Mouse (Mus musculus) CH12.LX (cell line): ENCODE measurements around the gene Pnp2. TPM values are rescaled to one million over a fixed set of nuclear protein-coding genes. Genes with fewer than 3 reads are reported as not detected.

Source experiments
- DNase-seq: peaks from one replicate; pipeline ENCODE4 v3.0.0-alpha.2; 2013; ENCODE audit errors: extremely low read depth
- H3K27ac ChIP-seq: 2 replicates; pipeline ENCODE4 v1.5.1; 2012; ENCODE audit warnings: low read depth, mild to moderate bottlenecking, control low read depth, moderate library complexity; ENCODE audit not compliant: insufficient read depth
- H3K27me3 ChIP-seq: replicated peaks from 2 replicates; pipeline ENCODE3; 2012; ENCODE audit warnings: inconsistent platforms
- H3K36me3 ChIP-seq, 2 experiments: replicated peaks in 1 of 2; 2 replicates each; pipeline versions ENCODE3 to v1.6.1; 2012; ENCODE audit warnings: inconsistent platforms in 1 of 2, low read length in 1 of 2, mild to moderate bottlenecking in 1 of 2, mixed read lengths in 1 of 2, moderate library complexity in 1 of 2; ENCODE audit not compliant: control insufficient read depth in 1 of 2, insufficient read depth in 1 of 2
- H3K4me1 ChIP-seq, 2 experiments: 2 replicates each; pipeline ENCODE4 v1.6.1; 2012; ENCODE audit warnings: inconsistent platforms in 1 of 2, moderate library complexity in 1 of 2; ENCODE audit not compliant: insufficient read depth in 2 of 2, control insufficient read depth in 1 of 2
- H3K4me2 ChIP-seq: 2 replicates; pipeline ENCODE4 v1.6.1; 2012; ENCODE audit warnings: low read depth, mild to moderate bottlenecking, control low read depth; ENCODE audit not compliant: poor library complexity, insufficient read depth, severe bottlenecking
- H3K4me3 ChIP-seq, 3 experiments: fragments of 150-350 bp in 1 of 3; sonication (generic) in 1 of 3; replicated peaks in 1 of 3; 2 replicates each; pipeline versions ENCODE3 to v1.5.1; 2011 to 2012; ENCODE audit warnings: low read depth in 2 of 3, low read length in 2 of 3, mild to moderate bottlenecking in 2 of 3, moderate library complexity in 2 of 3, control low read depth in 1 of 3, improper control_type of control experiment in 1 of 3, inconsistent platforms in 1 of 3, mixed read lengths in 1 of 3; ENCODE audit not compliant: poor library complexity in 1 of 3
- H3K79me2 ChIP-seq: replicated peaks from 2 replicates; pipeline ENCODE4 v1.6.1; 2012; ENCODE audit warnings: mild to moderate bottlenecking, moderate library complexity; ENCODE audit not compliant: control insufficient read depth, poor library complexity, insufficient read depth, severe bottlenecking; ENCODE audit errors: extremely low read depth
- H3K9ac ChIP-seq: 2 replicates; pipeline ENCODE4 v1.6.1; 2012; ENCODE audit warnings: low read depth, mild to moderate bottlenecking, control low read depth, moderate library complexity; ENCODE audit not compliant: insufficient read depth
- H3K9me3 ChIP-seq: replicated peaks from 2 replicates; pipeline ENCODE3; 2012; ENCODE audit warnings: low read length, inconsistent platforms, mixed read lengths
- BHLHE40 ChIP-seq: IDR thresholded peaks from 2 replicates; pipeline ENCODE4 v1.6.1; 2011; ENCODE audit warnings: mild to moderate bottlenecking, low read depth, low read length, improper control_type of control experiment
- CHD1 ChIP-seq: IDR thresholded peaks from 2 replicates; pipeline ENCODE4 v1.6.1; 2012; ENCODE audit warnings: low read depth, low read length, improper control_type of control experiment, inconsistent platforms
- CHD2 ChIP-seq: IDR thresholded peaks from 2 replicates; pipeline ENCODE4 v1.6.1; 2011; ENCODE audit warnings: low read length, improper control_type of control experiment
- CTCF ChIP-seq, 2 experiments: IDR thresholded peaks in 1 of 2; conservative IDR thresholded peaks in 1 of 2; 2 replicates each; pipeline ENCODE4 v1.5.1; 2011 to 2012; ENCODE audit warnings: low read depth in 2 of 2, low read length in 2 of 2, improper control_type of control experiment in 1 of 2, inconsistent platforms in 1 of 2, mild to moderate bottlenecking in 1 of 2, moderate library complexity in 1 of 2
- E2F4 ChIP-seq: IDR thresholded peaks from 2 replicates; pipeline ENCODE4 v1.6.1; 2011; ENCODE audit warnings: low read depth, low read length, improper control_type of control experiment; ENCODE audit not compliant: insufficient replicate concordance
- ELF1 ChIP-seq: IDR thresholded peaks from 2 replicates; pipeline ENCODE4 v1.6.1; 2014; ENCODE audit warnings: low read depth, mild to moderate bottlenecking, inconsistent platforms, low read length, improper control_type of control experiment
- EP300 ChIP-seq: IDR thresholded peaks from 2 replicates; pipeline ENCODE4 v1.6.1; 2011; ENCODE audit warnings: low read length, improper control_type of control experiment
- ETS1 ChIP-seq: conservative IDR thresholded peaks from 2 replicates; pipeline ENCODE4 v1.6.1; 2012; ENCODE audit warnings: low read depth, mild to moderate bottlenecking, inconsistent platforms, low read length, improper control_type of control experiment, moderate library complexity
- GABPA ChIP-seq: IDR thresholded peaks from 2 replicates; pipeline ENCODE4 v1.6.1; 2012; ENCODE audit warnings: low read depth, low read length, improper control_type of control experiment, inconsistent platforms; ENCODE audit not compliant: insufficient replicate concordance
- HCFC1 ChIP-seq: IDR thresholded peaks from 2 replicates; pipeline ENCODE4 v1.6.1; 2012; ENCODE audit warnings: low read depth, mild to moderate bottlenecking, inconsistent platforms, low read length, improper control_type of control experiment
- IRF4 ChIP-seq: IDR thresholded peaks from 2 replicates; pipeline ENCODE4 v1.6.1; 2014; ENCODE audit warnings: low read depth, mild to moderate bottlenecking, inconsistent platforms, low read length, improper control_type of control experiment
- JUN ChIP-seq: IDR thresholded peaks from 2 replicates; pipeline ENCODE4 v1.6.1; 2011; ENCODE audit warnings: low read depth, mild to moderate bottlenecking, low read length, improper control_type of control experiment, moderate library complexity; ENCODE audit not compliant: insufficient read depth
- JUND ChIP-seq: conservative IDR thresholded peaks from 2 replicates; pipeline ENCODE4 v1.6.1; 2011; ENCODE audit warnings: low read depth, low read length, improper control_type of control experiment
- KAT2A ChIP-seq: IDR thresholded peaks from 2 replicates; pipeline ENCODE4 v1.6.1; 2012; ENCODE audit warnings: low read length, improper control_type of control experiment, inconsistent platforms; ENCODE audit not compliant: insufficient replicate concordance
- MAFK ChIP-seq: IDR thresholded peaks from 2 replicates; pipeline ENCODE4 v1.6.1; 2011; ENCODE audit warnings: low read length, improper control_type of control experiment; ENCODE audit not compliant: insufficient replicate concordance
- MAX ChIP-seq: IDR thresholded peaks from 2 replicates; pipeline ENCODE4 v1.6.1; 2011; ENCODE audit warnings: low read length, improper control_type of control experiment
- MAZ ChIP-seq: IDR thresholded peaks from 2 replicates; pipeline ENCODE4 v1.6.1; 2012; ENCODE audit warnings: low read depth, mild to moderate bottlenecking, inconsistent platforms, low read length, improper control_type of control experiment, moderate library complexity
- MEF2A ChIP-seq: IDR thresholded peaks from 2 replicates; pipeline ENCODE4 v1.6.1; 2014; ENCODE audit warnings: low read depth, mild to moderate bottlenecking, inconsistent platforms, low read length, improper control_type of control experiment, borderline replicate concordance
- MXI1 ChIP-seq: IDR thresholded peaks from 2 replicates; pipeline ENCODE4 v1.6.1; 2011; ENCODE audit warnings: mild to moderate bottlenecking, low read depth, low read length, improper control_type of control experiment
- MYC ChIP-seq: IDR thresholded peaks from 2 replicates; pipeline ENCODE4 v1.6.1; 2011; ENCODE audit warnings: low read depth, mild to moderate bottlenecking, improper control_type of control experiment, low read length
- NELFE ChIP-seq: IDR thresholded peaks from 2 replicates; pipeline ENCODE4 v1.6.1; 2011; ENCODE audit warnings: low read depth, low read length, improper control_type of control experiment
- NRF1 ChIP-seq: IDR thresholded peaks from 2 replicates; pipeline ENCODE4 v1.6.1; 2014; ENCODE audit warnings: low read depth, mild to moderate bottlenecking, inconsistent platforms, low read length, improper control_type of control experiment, moderate library complexity
- PAX5 ChIP-seq: IDR thresholded peaks from 2 replicates; pipeline ENCODE4 v1.6.1; 2012; ENCODE audit warnings: low read length, inconsistent platforms, mixed read lengths
- POLR2A ChIP-seq: IDR thresholded peaks from 2 replicates; pipeline ENCODE4 v1.6.1; 2011; ENCODE audit warnings: low read depth, mild to moderate bottlenecking, improper control_type of control experiment, low read length
- POLR2AphosphoS2 ChIP-seq: IDR thresholded peaks from 2 replicates; pipeline ENCODE4 v1.6.1; 2011; ENCODE audit warnings: low read depth, low read length, improper control_type of control experiment
- RAD21 ChIP-seq: IDR thresholded peaks from 2 replicates; pipeline ENCODE4 v1.6.1; 2011; ENCODE audit warnings: low read depth, mild to moderate bottlenecking, low read length, improper control_type of control experiment, moderate library complexity
- RCOR1 ChIP-seq: conservative IDR thresholded peaks from 2 replicates; pipeline ENCODE4 v1.6.1; 2012; ENCODE audit warnings: low read depth, mild to moderate bottlenecking, inconsistent platforms, low read length, improper control_type of control experiment
- SIN3A ChIP-seq: IDR thresholded peaks from 2 replicates; pipeline ENCODE4 v1.6.1; 2012; ENCODE audit warnings: low read length, improper control_type of control experiment, inconsistent platforms
- SMC3 ChIP-seq: IDR thresholded peaks from 2 replicates; pipeline ENCODE4 v1.6.1; 2011; ENCODE audit warnings: low read depth, low read length, improper control_type of control experiment
- TBP ChIP-seq: conservative IDR thresholded peaks from 2 replicates; pipeline ENCODE4 v1.6.1; 2011; ENCODE audit warnings: low read depth, low read length, improper control_type of control experiment
- TCF12 ChIP-seq: IDR thresholded peaks from 2 replicates; pipeline ENCODE4 v1.6.1; 2014; ENCODE audit warnings: low read depth, mild to moderate bottlenecking, inconsistent platforms, low read length, improper control_type of control experiment
- UBTF ChIP-seq: IDR thresholded peaks from 2 replicates; pipeline ENCODE4 v1.6.1; 2012; ENCODE audit warnings: low read depth, mild to moderate bottlenecking, inconsistent platforms, low read length, improper control_type of control experiment, moderate library complexity
- USF1 ChIP-seq: IDR thresholded peaks from 2 replicates; pipeline ENCODE4 v1.6.1; 2014; ENCODE audit warnings: low read depth, mild to moderate bottlenecking, inconsistent platforms, low read length, improper control_type of control experiment
- USF2 ChIP-seq: conservative IDR thresholded peaks from 2 replicates; pipeline ENCODE4 v1.6.1; 2011; ENCODE audit warnings: low read depth, low read length, improper control_type of control experiment
- ZC3H11A ChIP-seq: IDR thresholded peaks from 2 replicates; pipeline ENCODE4 v1.6.1; 2012; ENCODE audit warnings: low read depth, mild to moderate bottlenecking, inconsistent platforms, low read length, improper control_type of control experiment
- ZKSCAN1 ChIP-seq: IDR thresholded peaks from 2 replicates; pipeline ENCODE4 v1.6.1; 2012; ENCODE audit warnings: low read depth, inconsistent platforms, low read length, improper control_type of control experiment, borderline replicate concordance
- ZMIZ1 ChIP-seq: IDR thresholded peaks from 2 replicates; pipeline ENCODE4 v1.6.1; 2012; ENCODE audit warnings: low read depth, mild to moderate bottlenecking, inconsistent platforms, low read length, improper control_type of control experiment
- ZNF384 ChIP-seq: IDR thresholded peaks from 2 replicates; pipeline ENCODE4 v1.6.1; 2012; ENCODE audit warnings: low read depth, low read length, improper control_type of control experiment, inconsistent platforms
- dilution Hi-C: fragments of 300-500 bp; cut with MboI; formaldehyde crosslinking; loops from 2 replicates; pipeline ENCODE4 v1.14.3; 2020; ENCODE audit warnings: low sequenced_read_pairs; ENCODE audit not compliant: extremely low pct_unique_long_range_greater_than_20kb, extremely low pct_ligation_motif_present
- in situ Hi-C: fragments of 300-500 bp; cut with MboI; formaldehyde crosslinking; loops from 3 replicates; pipeline ENCODE4 v1.14.3; 2019; ENCODE audit warnings: low sequenced_read_pairs, low pct_ligation_motif_present, low pct_unique_long_range_greater_than_20kb, mixed read lengths
- polyA plus RNA-seq: library from polyadenylated mRNA; unstranded; fragments of >175 nt; gene quantifications from 2 replicates; pipeline ENCODE4 v1.2.1, GENCODE M21; 2012; ENCODE audit warnings: low read depth; ENCODE audit not compliant: insufficient read length
- total RNA-seq, 2 experiments: library from RNA; depleted of rRNA; stranded (reverse); fragments of 300-350 nt in 1 of 2; fragments of >200 nt in 1 of 2; gene quantifications; 2 replicates each; pipeline ENCODE4 v1.2.3; 2012 to 2014

Gene Pnp2
- total and polyA plus RNA-seq, 3 experiments = 0.21 TPM; not detected in 2

DNA sequence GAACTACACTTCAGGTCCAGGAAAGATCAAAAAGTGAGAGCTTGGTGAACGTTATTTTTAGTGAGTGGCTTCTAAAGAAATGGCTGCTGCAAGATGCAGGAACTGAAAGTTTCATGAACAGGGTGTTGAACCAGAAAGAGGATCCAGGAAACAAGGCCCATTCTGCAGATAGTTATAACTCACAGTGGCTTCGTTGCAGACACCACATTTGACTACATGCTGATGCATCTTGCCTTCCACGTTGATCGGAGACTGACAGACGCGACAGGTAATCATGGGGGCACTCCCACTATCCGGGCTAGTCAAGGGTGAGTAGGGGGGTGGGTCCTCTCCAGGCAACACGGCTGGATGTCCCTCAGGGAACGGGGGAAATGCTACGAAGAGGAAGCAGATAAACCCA, 25.8 kb upstream of the Pnp2 start:
- no peak for TF ChIP-seq PAX5
- no peak for TF ChIP-seq POLR2A
- TF ChIP-seq RAD21 = no peak
- TF ChIP-seq MEF2A = peak; percentile 87
- TF ChIP-seq USF1 = no peak
- no peak for TF ChIP-seq ZNF384
- TF ChIP-seq ZC3H11A = no peak
- TF ChIP-seq MAZ = peak; percentile 63; the same call in 1 of the 2 replicates
- peak; percentile 59 for TF ChIP-seq ETS1
- TF ChIP-seq TBP = 0 out of 2 replicates have a peak, but pooled peaks have one; percentile 32
- no peak for TF ChIP-seq CHD1
- no peak for TF ChIP-seq POLR2AphosphoS2
- TF ChIP-seq NRF1 = peak; percentile 45; the same call in 1 of the 2 replicates
- peak; percentile 76 for TF ChIP-seq BHLHE40
- peak; percentile 93 for TF ChIP-seq SIN3A
- TF ChIP-seq MXI1 = peak; percentile 64; the same call in 1 of the 2 replicates
- TF ChIP-seq UBTF = no peak
- TF ChIP-seq KAT2A = 0 out of 2 replicates have a peak, but pooled peaks have one; percentile 40
- no peak for TF ChIP-seq E2F4
- peak; percentile 50; the same call in 1 of the 2 replicates for TF ChIP-seq HCFC1
- no peak for TF ChIP-seq RCOR1
- TF ChIP-seq IRF4 = peak; percentile 93
- no peak for TF ChIP-seq ZKSCAN1
- TF ChIP-seq USF2 = no peak
- TF ChIP-seq GABPA = no peak
- TF ChIP-seq MAFK = 0 out of 2 replicates have a peak, but pooled peaks have one; percentile 29
- peak; percentile 24; the same call in 1 of the 2 replicates for TF ChIP-seq NELFE
- no peak for TF ChIP-seq JUND
- TF ChIP-seq EP300 = peak; percentile 92
- TF ChIP-seq ELF1 = no peak; the same call in 1 of the 2 replicates
- peak; percentile 67 for TF ChIP-seq TCF12
- TF ChIP-seq MAX = peak; percentile 54
- TF ChIP-seq JUN = no peak
- TF ChIP-seq CHD2 = 0 out of 2 replicates have a peak, but pooled peaks have one; percentile 42
- TF ChIP-seq MYC = peak; percentile 57; the same call in 1 of the 2 replicates
- TF ChIP-seq ZMIZ1 = no peak
- TF ChIP-seq SMC3 = no peak
- TF ChIP-seq CTCF (conservative IDR thresholded peaks at IDR 0.05 in 1 of 2, IDR thresholded peaks at IDR 0.05 in 1 of 2; ENCODE audit: low read depth in 2 of 2, low read length in 2 of 2) = no peak
- Histone ChIP-seq H3K27ac (peak overlapping the region; percentile 90), H3K9ac (peak overlapping the region; percentile 90), H3K27me3 (no peaks in the 10 kb centered on the region), H3K4me2 (peak overlapping the region; percentile 64), H3K4me1 (peaks cover 0 to 51% of the 10 kb centered on the region in 2 experiments; a peak in 2 of 4 replicates), H3K9me3 (no peaks in the 10 kb centered on the region), H3K36me3 (peaks cover 35 to 55% of the 10 kb centered on the region in 2 experiments), H3K79me2 (peaks cover 19% of the 10 kb centered on the region), H3K4me3 (peak overlapping the region; percentile 86 to 94 (median 90))
- dilution Hi-C loops = no loop called here
- in situ Hi-C loops = loop anchor here (5.0 to 10.0 kb wide), 2 partner anchors 123 to 135 kb away; partner anchors contain the start of genes Ccnb1ip1 and Parp2
- DNase-seq = peak; percentile 76
